Mouse (Mus musculus) megakaryocyte-erythroid progenitor cell, adult 5-6 weeks (primary cell): ENCODE measurements around the gene Dnmt3a. TPM values are rescaled to one million over a fixed set of nuclear protein-coding genes. Genes with fewer than 3 reads are reported as not detected.
"Not testable (repeated sequence)": the region's sequence is repeated elsewhere in the genome, so short reads cannot be mapped to it uniquely, and the experiment has no call there.

ENCODE experiments used
- ATAC-seq: replicated peaks from 2 replicates; pipeline ENCODE4 v1.8.0; 2016; ENCODE audit warnings: mild to moderate bottlenecking, inconsistent platforms; ENCODE audit not compliant: severe bottlenecking, poor library complexity, low FRiP score, low TSS enrichment
- total RNA-seq, 2 experiments: library from RNA; stranded (forward) in 1 of 2; stranded (reverse) in 1 of 2; fragments of 200-1000, 215-1000 nt in 1 of 2; fragments of >200 nt in 1 of 2; fragmentation: Nextera tagmentation in 1 of 2; gene quantifications; 2 replicates each; pipeline ENCODE4 v1.2.3; 2014 to 2017

Dnmt3a gene
- total RNA-seq, 2 experiments from 2014 or later: 13.4 to 16.8 TPM

DNA sequence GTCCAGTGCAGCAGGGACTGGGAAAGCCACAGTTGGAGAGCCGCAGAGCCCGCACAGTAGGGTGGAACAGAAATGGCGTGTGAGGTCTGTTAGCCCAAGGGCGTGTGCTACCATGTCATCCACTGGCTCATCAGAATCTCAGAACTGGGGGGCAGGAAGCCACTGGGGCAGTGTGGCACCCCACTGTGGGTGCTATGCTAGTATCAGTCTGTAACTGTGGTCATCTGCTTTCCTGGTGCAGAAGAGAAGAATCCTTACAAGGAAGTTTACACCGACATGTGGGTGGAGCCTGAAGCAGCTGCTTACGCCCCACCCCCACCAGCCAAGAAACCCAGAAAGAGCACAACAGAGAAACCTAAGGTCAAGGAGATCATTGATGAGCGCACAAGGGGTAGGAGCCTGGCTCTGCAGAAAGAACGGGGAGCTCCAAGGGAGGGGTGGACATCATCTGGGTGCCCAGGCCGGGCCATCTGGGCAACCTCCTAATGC, 91.3 kb downstream of the Dnmt3a start:
- ATAC-seq: no peak

- ATAC-seq: no peak
These were observed 93.0 kb downstream of the Dnmt3a start for GRCm38 (mm10) chr12:3898811-3899210.

- no peak for ATAC-seq
These were observed 99.6 kb downstream of the Dnmt3a start for GRCm38 (mm10) chr12:3905436-3905835.

DNA sequence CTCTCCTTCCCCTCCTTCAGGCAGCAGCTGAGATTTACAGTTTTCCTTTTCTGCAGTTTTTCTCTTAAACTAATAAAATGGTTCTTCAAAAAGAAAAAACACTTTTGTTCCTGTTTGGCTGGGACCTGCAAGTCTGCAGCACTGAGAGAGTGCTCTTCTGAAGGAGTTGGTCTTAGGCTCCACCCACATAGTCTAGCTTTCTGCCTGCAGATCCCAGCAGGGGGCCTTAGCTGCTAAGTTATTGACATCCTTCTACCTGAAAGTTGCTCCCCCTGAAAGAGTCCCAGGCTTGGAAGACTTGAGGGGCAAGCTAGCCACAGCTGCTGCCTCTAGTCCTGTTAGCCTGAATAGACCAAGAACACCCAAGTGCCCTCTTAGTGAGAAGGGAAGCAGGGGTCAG, 100.5 kb downstream of the Dnmt3a start:
- ATAC-seq: no peak

DNA sequence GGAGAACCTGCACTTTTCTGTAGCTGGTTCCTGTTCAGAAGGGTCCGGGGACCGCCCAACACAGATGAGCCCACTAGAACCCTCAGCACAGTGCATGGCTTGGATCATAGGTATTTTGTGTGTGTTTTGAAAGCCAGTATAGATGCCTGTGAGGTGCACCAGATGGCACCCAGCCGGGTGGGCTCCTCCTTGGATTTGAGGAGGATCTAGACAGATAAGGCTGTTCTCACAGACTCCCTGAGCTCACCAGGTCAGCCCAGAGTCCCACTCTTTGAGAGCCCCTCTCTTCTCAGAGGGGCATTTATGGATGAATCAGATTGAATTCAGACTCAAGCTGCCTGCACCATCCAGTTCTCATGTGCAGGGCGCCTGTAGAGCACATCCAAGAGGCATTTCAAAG, 101.2 kb downstream of the Dnmt3a start:
- no peak for ATAC-seq

DNA sequence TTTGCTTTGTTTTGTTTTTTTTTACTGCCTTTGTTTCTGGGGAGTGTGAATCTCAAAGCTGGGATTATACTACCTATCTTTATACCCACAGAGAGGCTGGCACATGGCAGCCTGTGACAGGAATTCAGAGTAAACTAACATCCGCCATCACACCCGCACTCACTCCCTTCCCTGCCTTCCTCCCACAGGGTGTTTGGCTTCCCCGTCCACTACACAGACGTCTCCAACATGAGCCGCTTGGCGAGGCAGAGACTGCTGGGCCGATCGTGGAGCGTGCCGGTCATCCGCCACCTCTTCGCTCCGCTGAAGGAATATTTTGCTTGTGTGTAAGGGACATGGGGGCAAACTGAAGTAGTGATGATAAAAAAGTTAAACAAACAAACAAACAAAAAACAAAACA, 101.6 kb downstream of the Dnmt3a start:
- no peak for ATAC-seq

GRCm38 (mm10) chr12:3910466-3911093, 104.8 kb downstream of the Dnmt3a start:
- ATAC-seq: no peak

GRCm38 (mm10) chr12:3911831-3912348, 106.1 kb downstream of the Dnmt3a start:
- no peak for ATAC-seq

GRCm38 (mm10) chr12:3915852-3916251, 110.0 kb downstream of the Dnmt3a start:
- ATAC-seq: no peak

DNA sequence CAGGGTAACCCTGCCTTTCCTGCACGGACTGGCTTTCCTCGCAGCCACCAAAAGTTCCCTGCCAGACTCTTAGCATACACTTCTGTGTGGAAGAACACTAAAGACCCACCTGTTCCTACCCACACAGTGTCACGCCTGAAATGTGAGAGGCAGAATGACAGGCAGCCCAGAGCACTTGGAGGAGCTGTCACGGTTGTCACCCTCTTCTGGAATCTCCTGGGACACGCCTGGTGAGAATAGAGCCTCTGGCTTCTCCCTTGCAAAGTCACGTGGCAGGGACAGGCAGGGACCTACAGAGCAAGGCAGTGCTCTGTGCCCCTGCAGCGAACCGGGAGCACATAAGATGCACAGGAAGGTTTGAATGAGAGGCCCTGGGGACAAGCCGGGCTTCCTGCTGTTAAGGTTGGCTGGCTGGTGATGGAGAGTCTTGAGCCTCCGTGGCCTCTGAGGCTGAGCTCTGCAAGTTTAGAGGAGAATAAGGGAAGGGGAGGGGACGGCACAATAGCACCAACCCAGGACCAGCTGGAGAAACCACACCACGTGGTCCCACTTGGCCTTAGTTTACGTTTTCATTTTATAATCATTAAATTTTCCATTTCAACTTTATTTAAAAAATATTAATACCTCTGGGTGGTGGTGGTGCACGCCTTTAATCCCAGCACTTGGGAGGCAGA, 112.0 kb downstream of the Dnmt3a start:
- ATAC-seq: no peak

DNA sequence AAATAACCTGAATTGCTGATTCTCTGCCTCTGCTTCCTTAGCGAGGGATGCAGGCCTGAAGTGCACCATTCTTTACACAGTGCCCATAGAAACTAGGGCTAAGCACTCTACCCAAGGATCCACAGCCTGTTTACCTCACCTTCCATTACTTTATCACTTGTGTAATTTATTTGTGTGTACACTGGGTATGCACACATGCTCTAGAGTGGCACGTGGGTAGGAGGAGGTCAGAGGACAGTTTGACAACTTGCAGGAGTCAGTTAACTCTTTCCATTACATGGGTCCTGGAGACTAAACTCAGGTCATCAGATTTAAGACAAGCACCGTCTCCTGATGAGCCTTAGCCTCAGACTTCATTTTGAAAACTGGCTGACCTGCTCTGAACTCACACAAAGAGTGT, 112.8 kb downstream of the Dnmt3a start:
- no peak for ATAC-seq

GRCm38 (mm10) chr12:3919423-3919822, 113.6 kb downstream of the Dnmt3a start:
- ATAC-seq: no peak

DNA sequence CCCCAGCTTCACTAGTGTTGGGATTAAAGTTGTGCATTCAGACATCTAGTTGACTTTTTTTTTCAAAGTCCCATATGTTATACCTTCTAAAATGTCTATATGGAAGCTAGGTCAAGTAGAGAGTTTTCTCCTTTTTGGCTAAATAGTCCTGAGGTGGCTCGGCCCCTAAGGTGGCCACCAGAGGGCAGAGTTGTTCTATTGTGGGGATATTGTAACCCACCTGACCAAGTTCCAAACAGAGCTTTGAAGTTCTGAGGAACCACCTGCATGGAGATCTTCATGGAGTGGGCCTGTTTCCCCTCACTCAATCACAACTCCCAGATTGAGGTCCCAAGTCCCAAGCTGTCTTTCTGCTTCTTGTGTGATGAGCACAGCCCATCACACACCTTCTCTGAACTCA, 120.3 kb downstream of the Dnmt3a start:
- ATAC-seq: peak; percentile 78

DNA sequence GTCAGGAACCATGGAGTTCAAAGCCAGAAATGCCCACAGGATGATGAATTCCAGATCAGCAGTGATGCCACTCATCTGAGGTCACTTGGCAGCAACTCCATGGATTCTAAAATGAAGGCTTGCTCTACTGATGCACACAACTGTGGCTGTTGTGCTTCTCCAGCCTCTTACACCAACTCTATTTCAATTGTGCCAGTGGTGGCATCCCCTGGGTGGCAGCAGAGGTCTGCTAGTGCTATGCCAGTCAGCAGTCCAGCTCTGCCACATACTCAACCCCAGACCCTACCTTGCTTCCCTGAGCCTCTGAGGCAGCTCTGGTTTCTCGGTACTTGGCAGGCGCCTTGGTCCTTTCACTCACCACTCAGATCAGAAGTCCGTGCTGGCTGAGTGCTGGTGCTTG, 123.0 kb downstream of the Dnmt3a start:
- no peak for ATAC-seq

- not testable (repeated sequence) for ATAC-seq
These were observed 124.5 kb downstream of the Dnmt3a start for GRCm38 (mm10) chr12:3930090-3930865.

DNA sequence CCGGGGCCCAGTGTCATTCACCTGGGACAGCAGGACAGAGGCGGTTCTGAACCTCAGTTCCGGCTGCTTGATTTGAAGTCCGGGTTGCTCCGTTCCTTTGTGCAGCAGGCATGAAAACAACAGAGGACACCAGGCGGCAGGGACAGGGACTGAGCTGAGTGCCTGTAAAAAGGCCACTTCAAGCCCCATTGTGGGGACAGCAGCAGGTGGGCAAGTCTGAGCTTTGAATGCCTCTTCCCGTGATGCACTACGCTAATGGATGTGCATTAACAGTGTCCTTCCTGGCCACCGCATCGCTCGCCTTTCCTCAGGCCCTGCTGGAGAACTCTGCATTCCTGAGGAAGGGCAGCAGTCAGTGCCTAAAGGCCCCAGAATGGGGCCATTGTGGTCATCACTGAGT, 136.2 kb downstream of the Dnmt3a start:
- no peak for ATAC-seq

GRCm38 (mm10) chr12:3944454-3945073, 138.8 kb downstream of the Dnmt3a start:
- ATAC-seq: no peak

GRCm38 (mm10) chr12:3947503-3947902, 141.7 kb downstream of the Dnmt3a start:
- ATAC-seq: no peak

DNA sequence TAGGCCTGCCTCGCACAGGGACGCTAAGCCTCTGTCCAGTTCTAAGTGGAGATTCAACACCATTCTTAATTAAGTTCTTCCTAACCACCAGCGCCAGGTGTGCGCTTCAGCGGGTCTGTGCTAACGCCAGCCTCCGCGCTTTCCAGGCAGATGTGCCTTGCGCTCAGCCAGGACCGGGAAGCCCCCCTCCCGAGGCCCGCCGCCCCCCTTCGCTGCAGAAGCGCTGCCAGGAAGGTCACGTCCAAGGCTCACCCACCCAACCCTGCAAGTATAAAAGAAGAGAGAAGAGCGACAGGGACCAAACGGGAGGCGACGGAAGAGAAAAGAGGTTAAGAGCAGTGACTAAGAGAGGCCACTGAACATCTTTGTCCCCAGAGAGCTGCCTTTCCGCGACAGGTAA, 148.8 kb downstream of the Dnmt3a start, which contains the start of gene Pomc:
Gene Pomc, plus strand, starts transcription at position 301 of the 400 bp plus-strand sequence.
- no peak for ATAC-seq

DNA sequence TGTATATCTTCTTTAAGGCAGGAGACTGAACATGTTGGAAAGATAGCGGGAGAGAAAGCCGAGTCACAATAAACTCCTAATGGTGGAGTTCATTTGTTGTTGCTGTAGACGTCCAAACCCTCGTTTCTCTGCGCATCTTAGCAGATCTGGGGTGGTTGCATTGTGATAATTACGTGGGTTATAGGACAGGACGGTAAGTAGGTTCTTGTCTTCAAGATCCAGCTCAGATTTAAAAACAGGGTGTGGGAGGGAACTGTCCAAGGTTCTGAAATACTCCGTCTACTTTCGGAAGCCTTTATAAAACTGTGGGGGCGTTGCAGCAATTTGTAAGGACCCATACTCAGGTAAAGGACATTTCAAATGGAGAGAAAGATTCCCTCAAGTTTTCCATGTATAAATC, 149.6 kb downstream of the Dnmt3a start:
- no peak for ATAC-seq
